ENCODE assay signal across 8 mouse cellular contexts in genomic region chr3:31145641-31146290, GRCm38 (mm10). TPM values are rescaled to one million over a fixed set of nuclear protein-coding genes. Genes with fewer than 3 reads are reported as not detected.
DNase-seq lines count a peak whose midpoint lies in the region; ATAC-seq and TF ChIP-seq lines count a peak whose summit lies in the region.

No protein-coding gene starts in this region.

- DNase-seq in brain, adult 2 months (ENCODE audit: low read depth, low spot score): peak; percentile 95
- DNase-seq in fibroblast of lung, adult 2 months (ENCODE audit: low read depth): peak; percentile 65
- DNase-seq in kidney, postnatal 0 days (ENCODE audit: low spot score): peak; percentile 94
- peak; percentile 84 for DNase-seq in naive thymus-derived CD4-positive, alpha-beta T cell, adult 2 months (ENCODE audit: low read depth)
- DNase-seq in testis, postnatal 14 days (ENCODE audit: low spot score): peak; percentile 75

- 14% methylated on average over 14 of the region's 14 CpGs for WGBS in heart, embryonic 13.5 days
- WGBS in kidney, postnatal 0 days: 15% methylated on average over 14 of the region's 14 CpGs
- 10% methylated on average over 14 of the region's 14 CpGs for WGBS in liver, embryonic 12.5 days (ENCODE audit: insufficient replicate concordance)

- peaks cover 14% of the 10 kb centered on the region for H3K4me1 ChIP-seq in E14TG2a.4 (replicated peaks; ENCODE audit: low read depth, low read length)
- peaks cover 13% of the 10 kb centered on the region for H3K4me1 ChIP-seq in heart, embryonic 13.5 days
- H3K4me1 ChIP-seq in kidney, postnatal 0 days (replicated peaks; ENCODE audit: insufficient read depth, low read length): peaks cover 5% of the 10 kb centered on the region; the same call in 1 of the 2 replicates
- no peaks in the 10 kb centered on the region for H3K4me1 ChIP-seq in liver, embryonic 12.5 days

- no peaks in the 10 kb centered on the region for H3K9me3 ChIP-seq in E14TG2a.4 (ENCODE audit: low read length)
- no peaks in the 10 kb centered on the region for H3K9me3 ChIP-seq in heart, embryonic 13.5 days
- H3K9me3 ChIP-seq in kidney, postnatal 0 days (replicated peaks; ENCODE audit: low read length): no peaks in the 10 kb centered on the region
- no peaks in the 10 kb centered on the region for H3K9me3 ChIP-seq in liver, embryonic 12.5 days (replicated peaks)

- peak; percentile 48 for TF ChIP-seq CTCF in E14TG2a.4 (conservative IDR thresholded peaks at IDR 0.05; ENCODE audit: low read length)
- peak; percentile 92 for TF ChIP-seq CTCF in kidney, postnatal 0 days (IDR thresholded peaks at IDR 0.05; ENCODE audit: low read depth)

- no peak overlapping the region for H3K27ac ChIP-seq in heart, embryonic 13.5 days (replicated peaks)
- no peak overlapping the region for H3K27ac ChIP-seq in kidney, postnatal 0 days
- no peak overlapping the region for H3K27ac ChIP-seq in liver, embryonic 12.5 days

- no peak overlapping the region for H3K9ac ChIP-seq in heart, embryonic 13.5 days
- H3K9ac ChIP-seq in kidney, postnatal 0 days (ENCODE audit: low read depth, low read length): no peak overlapping the region
- H3K9ac ChIP-seq in liver, embryonic 12.5 days: no peak overlapping the region

- H3K4me2 ChIP-seq in heart, embryonic 13.5 days: peak overlapping the region; percentile 44
- H3K4me2 ChIP-seq in kidney, postnatal 0 days (ENCODE audit: low read length): no peak overlapping the region
- peak overlapping the region; percentile 38 for H3K4me2 ChIP-seq in liver, embryonic 12.5 days

- ATAC-seq in heart, embryonic 13.5 days (ENCODE audit: extremely low read depth, insufficient number of reproducible peaks, low FRiP score, low TSS enrichment): 0 out of 2 replicates have a peak, but pooled peaks have one; percentile 21
- peak; percentile 79 for ATAC-seq in kidney, postnatal 0 days (replicated peaks; ENCODE audit: low FRiP score, low read depth)
- peak; percentile 81 for ATAC-seq in liver, embryonic 12.5 days

- no peaks in the 10 kb centered on the region for H3K36me3 ChIP-seq in E14TG2a.4 (ENCODE audit: insufficient read depth, low read length)
- H3K36me3 ChIP-seq in heart, embryonic 13.5 days: no peaks in the 10 kb centered on the region
- no peaks in the 10 kb centered on the region for H3K36me3 ChIP-seq in kidney, postnatal 0 days (ENCODE audit: insufficient read depth, low read length)
- no peaks in the 10 kb centered on the region for H3K36me3 ChIP-seq in liver, embryonic 12.5 days

- H3K4me3 ChIP-seq in E14TG2a.4 (replicated peaks; ENCODE audit: low read length): no peak overlapping the region
- no peak overlapping the region for H3K4me3 ChIP-seq in heart, embryonic 13.5 days
- no peak overlapping the region for H3K4me3 ChIP-seq in kidney, postnatal 0 days (replicated peaks; ENCODE audit: low read depth, low read length)
- H3K4me3 ChIP-seq in liver, embryonic 12.5 days: no peak overlapping the region

- H3K27me3 ChIP-seq in E14TG2a.4 (ENCODE audit: insufficient read depth, low read length): peaks cover 36% of the 10 kb centered on the region
- peaks cover 42% of the 10 kb centered on the region for H3K27me3 ChIP-seq in heart, embryonic 13.5 days (replicated peaks)
- 0 out of 2 replicates have a peak, but pooled peaks cover 3% of the 10 kb centered on the region for H3K27me3 ChIP-seq in kidney, postnatal 0 days (ENCODE audit: insufficient read depth, low read length)
- H3K27me3 ChIP-seq in liver, embryonic 12.5 days (replicated peaks): peaks cover 34% of the 10 kb centered on the region

RNA-seq across cellular contexts. Expression of gene Cldn11, which starts 4.0 kb away (rescaled TPM):
- polyA plus RNA-seq in heart, embryonic 13.5 days (2015; fragmentation: Nextera tagmentation; extraction: Ambion mirVana): 4.8 and 7.3 TPM in 2 replicates
- 61.6 and 67.6 TPM in 2 replicates for polyA plus RNA-seq in kidney, postnatal 0 days (2015; fragmentation: Nextera tagmentation; extraction: Ambion mirVana)
- polyA plus RNA-seq in liver, embryonic 12.5 days (2016; fragmentation: Nextera tagmentation; extraction: Ambion mirVana): 0.18 and 0.23 TPM in 2 replicates

RNA-seq across cellular contexts. Expression of gene Skil, which starts 50.9 kb away (rescaled TPM):
- 14.7 and 16.3 TPM in 2 replicates for polyA plus RNA-seq in heart, embryonic 13.5 days (2015; fragmentation: Nextera tagmentation; extraction: Ambion mirVana)
- 20.7 and 21.2 TPM in 2 replicates for polyA plus RNA-seq in kidney, postnatal 0 days (2015; fragmentation: Nextera tagmentation; extraction: Ambion mirVana)
- 7.6 and 8.5 TPM in 2 replicates for polyA plus RNA-seq in liver, embryonic 12.5 days (2016; fragmentation: Nextera tagmentation; extraction: Ambion mirVana)

Comparison
In these comparisons a context has a peak if more than half of its experiments do, and no peak if none do; other contexts are left out.
1. ATAC-seq: peak in every context shown above with its lines; median percentile 81 in liver, embryonic 12.5 days; 79 in kidney, postnatal 0 days; 21 in heart, embryonic 13.5 days.